Mouse (Mus musculus) forebrain, embryonic 12.5 days (tissue): ENCODE data around the gene Kat7. TPM values are rescaled to one million over a fixed set of nuclear protein-coding genes. Genes with fewer than 3 reads are reported as not detected.

Experiments used
- ATAC-seq: fragments of 200-750 bp; cut with Nextera tagmentation; 2 replicates; pipeline ENCODE4 v1.8.0; 2017; ENCODE audit warnings: moderate TSS enrichment; ENCODE audit not compliant: low FRiP score
- H3K27ac ChIP-seq: fragments of 300-500 bp; sonication (generic); 2 replicates; pipeline ENCODE4 v1.5.1; 2016; ENCODE audit warnings: mild to moderate bottlenecking
- H3K27me3 ChIP-seq: fragments of 300-500 bp; sonication (generic); 2 replicates; pipeline ENCODE4 v1.6.1; 2016; ENCODE audit warnings: mild to moderate bottlenecking
- H3K36me3 ChIP-seq: fragments of 300-500 bp; sonication (generic); replicated peaks from 2 replicates; pipeline ENCODE4 v1.6.1; 2016; ENCODE audit warnings: mild to moderate bottlenecking
- H3K4me1 ChIP-seq: fragments of 300-500 bp; sonication (generic); 2 replicates; pipeline ENCODE4 v1.6.1; 2016
- H3K4me2 ChIP-seq: fragments of 300-500 bp; sonication (generic); 2 replicates; pipeline ENCODE4 v1.6.1; 2016; ENCODE audit warnings: mild to moderate bottlenecking, moderate library complexity
- H3K4me3 ChIP-seq: fragments of 300-500 bp; sonication (generic); replicated peaks from 2 replicates; pipeline ENCODE4 v1.5.1; 2016; ENCODE audit warnings: mild to moderate bottlenecking
- H3K9ac ChIP-seq: fragments of 300-500 bp; sonication (generic); 2 replicates; pipeline ENCODE4 v1.6.1; 2016; ENCODE audit warnings: mild to moderate bottlenecking
- H3K9me3 ChIP-seq: fragments of 300-500 bp; sonication (generic); 2 replicates; pipeline ENCODE4 v1.6.1; 2016
- WGBS: fragments of 180-500 bp; shearing (Covaris S2); methylation state at CpG from one replicate; pipeline ENCODE4 v1.1.7; 2016; 5-methylcytosine and 5-hydroxymethylcytosine counted together
- polyA plus RNA-seq: library from polyadenylated mRNA; unstranded; fragments of >200 nt; fragmentation: Nextera tagmentation; extraction: Ambion mirVana; gene quantifications from 2 replicates; pipeline ENCODE4 v1.2.1, GENCODE M21; 2016

Kat7 gene
- polyA plus RNA-seq, 1 experiment from 2014 or later = 83.9 TPM

DNA sequence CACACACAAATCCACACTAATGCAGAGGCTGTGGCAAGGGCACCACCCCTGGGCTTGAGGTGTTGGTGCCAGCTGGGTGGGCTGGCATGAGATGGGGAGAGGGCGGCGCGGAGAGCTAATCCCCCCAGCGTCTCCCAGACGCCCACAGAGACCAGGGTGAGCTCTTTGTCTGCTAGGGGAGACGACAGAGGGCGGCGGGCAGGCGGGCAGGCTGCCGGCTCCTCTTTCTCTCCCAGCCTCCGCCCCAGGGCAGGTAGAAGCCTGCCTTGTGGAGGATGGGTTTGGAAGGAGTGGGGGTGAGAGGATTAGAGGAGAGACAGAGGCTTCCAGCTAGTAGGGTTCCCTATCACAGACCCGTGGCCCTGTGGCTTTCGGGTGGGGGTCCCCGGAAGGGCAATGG is 63.0 kb downstream of the Kat7 start:
- 22% methylated on average over 14 of the region's 14 CpGs for WGBS
- no peak for ATAC-seq
- H3K27ac ChIP-seq = no peak overlapping the region

DNA sequence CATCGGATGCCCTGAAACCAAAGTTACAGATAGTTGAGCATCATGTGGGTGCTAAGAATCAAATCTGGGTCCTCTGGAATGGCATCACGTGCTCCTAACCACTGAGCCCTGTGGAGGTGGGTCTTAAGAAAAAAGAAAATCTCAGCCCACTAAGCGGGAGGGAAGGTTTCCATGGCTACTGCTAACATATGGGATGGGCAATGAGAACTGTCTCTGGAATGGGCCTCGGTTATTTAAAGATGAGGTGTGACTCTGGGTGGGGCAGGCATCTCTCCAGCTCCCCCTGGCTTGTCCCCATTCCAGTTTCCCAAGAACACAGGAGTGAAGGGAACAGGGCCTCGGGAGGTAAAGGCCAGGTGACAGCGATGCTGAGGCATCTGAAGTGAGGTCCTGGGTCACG is 64.6 kb downstream of the Kat7 start:
- H3K9ac ChIP-seq = no peak overlapping the region
- H3K4me2 ChIP-seq = no peak overlapping the region
- no peak for ATAC-seq
- H3K4me1 ChIP-seq = peaks cover 9% of the 10 kb centered on the region
- no peak overlapping the region for H3K4me3 ChIP-seq
- 76% methylated on average over 7 of the region's 7 CpGs for WGBS
- 0 out of 2 replicates have a peak, but pooled peaks cover 4% of the 10 kb centered on the region for H3K9me3 ChIP-seq
- H3K27ac ChIP-seq = no peak overlapping the region
- no peaks in the 10 kb centered on the region for H3K36me3 ChIP-seq
- peaks cover 12% of the 10 kb centered on the region; the same call in 1 of the 2 replicates for H3K27me3 ChIP-seq

More for the DNA sequence above, 63.0 kb downstream of the Kat7 start:
- Histone ChIP-seq H3K4me1 (peaks cover 9% of the 10 kb centered on the region), H3K9ac (peak overlapping the region; percentile 12; the same call in 1 of the 2 replicates), H3K9me3 (0 out of 2 replicates have a peak, but pooled peaks cover 4% of the 10 kb centered on the region), H3K4me2 (no peak overlapping the region), H3K4me3 (no peak overlapping the region), H3K27me3 (peaks cover 14% of the 10 kb centered on the region; the same call in 1 of the 2 replicates), H3K36me3 (no peaks in the 10 kb centered on the region)

DNA sequence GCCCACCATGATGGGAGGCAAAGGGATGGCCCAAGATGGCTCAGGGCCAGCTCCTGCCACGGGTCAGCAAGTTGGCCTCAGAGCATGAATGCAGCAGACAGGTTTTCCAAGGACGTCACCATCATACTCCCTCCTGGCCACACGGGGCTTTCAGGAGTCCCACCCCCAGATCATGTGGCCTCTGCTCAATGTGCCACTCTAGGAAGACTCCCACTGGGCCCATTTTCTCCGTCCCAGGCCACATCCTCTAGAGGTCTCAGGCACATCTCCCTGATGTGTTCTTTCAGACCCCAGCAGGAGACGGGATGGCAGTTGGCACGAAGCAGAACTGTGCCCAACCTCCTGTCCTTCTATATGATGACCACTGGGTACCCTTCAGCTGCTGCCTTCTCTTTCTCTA is 67.4 kb downstream of the Kat7 start:
- no peak overlapping the region for H3K27ac ChIP-seq
- peaks cover 10% of the 10 kb centered on the region for H3K4me1 ChIP-seq
- no peaks in the 10 kb centered on the region for H3K9me3 ChIP-seq
- H3K4me2 ChIP-seq = no peak overlapping the region
- no peak for ATAC-seq
- no peaks in the 10 kb centered on the region for H3K36me3 ChIP-seq
- no peak overlapping the region for H3K9ac ChIP-seq
- H3K4me3 ChIP-seq = no peak overlapping the region
- 0 out of 2 replicates have a peak, but pooled peaks cover 6% of the 10 kb centered on the region for H3K27me3 ChIP-seq
- 66% methylated on average over 6 of the region's 6 CpGs for WGBS

GRCm38 (mm10) chr11:95238477-95238876 is 71.6 kb downstream of the Kat7 start:
- Histone ChIP-seq H3K4me1 (peaks cover 4% of the 10 kb centered on the region; the same call in 1 of the 2 replicates), H3K27ac (no peak overlapping the region), H3K9ac (no peak overlapping the region), H3K4me2 (no peak overlapping the region), H3K9me3 (no peaks in the 10 kb centered on the region), H3K27me3 (0 out of 2 replicates have a peak, but pooled peaks cover 2% of the 10 kb centered on the region), H3K4me3 (no peak overlapping the region), H3K36me3 (no peaks in the 10 kb centered on the region)
- 78% methylated on average over 6 of the region's 6 CpGs for WGBS
- no peak for ATAC-seq

DNA sequence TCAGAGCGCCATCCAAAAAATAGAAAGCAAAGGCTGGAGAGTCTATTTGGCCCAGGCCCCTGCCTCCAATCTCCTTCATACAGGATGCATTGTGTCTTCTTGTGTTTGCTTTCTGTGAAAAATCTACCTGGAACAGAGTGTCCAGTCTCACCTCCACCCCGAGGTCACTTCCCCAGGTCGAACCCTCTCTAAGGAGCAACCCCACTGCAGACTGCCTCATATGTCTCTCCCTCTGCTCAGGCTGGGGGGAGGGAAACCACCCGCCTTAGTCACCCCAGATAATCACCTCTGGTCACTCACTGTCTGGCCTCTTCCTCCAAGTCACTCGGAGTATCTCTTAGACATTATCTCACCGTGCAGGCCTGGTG is 77.7 kb downstream of the Kat7 start:
- H3K9me3 ChIP-seq = no peaks in the 10 kb centered on the region
- peak overlapping the region; percentile 44; the same call in 1 of the 2 replicates for H3K4me2 ChIP-seq
- peaks cover 27% of the 10 kb centered on the region for H3K27me3 ChIP-seq
- 35% methylated on average over 6 of the region's 6 CpGs for WGBS
- H3K9ac ChIP-seq = no peak overlapping the region
- H3K4me1 ChIP-seq = peaks cover 4% of the 10 kb centered on the region; the same call in 1 of the 2 replicates
- no peaks in the 10 kb centered on the region for H3K36me3 ChIP-seq
- no peak overlapping the region for H3K27ac ChIP-seq
- H3K4me3 ChIP-seq = no peak overlapping the region
- peak; percentile 27 for ATAC-seq

DNA sequence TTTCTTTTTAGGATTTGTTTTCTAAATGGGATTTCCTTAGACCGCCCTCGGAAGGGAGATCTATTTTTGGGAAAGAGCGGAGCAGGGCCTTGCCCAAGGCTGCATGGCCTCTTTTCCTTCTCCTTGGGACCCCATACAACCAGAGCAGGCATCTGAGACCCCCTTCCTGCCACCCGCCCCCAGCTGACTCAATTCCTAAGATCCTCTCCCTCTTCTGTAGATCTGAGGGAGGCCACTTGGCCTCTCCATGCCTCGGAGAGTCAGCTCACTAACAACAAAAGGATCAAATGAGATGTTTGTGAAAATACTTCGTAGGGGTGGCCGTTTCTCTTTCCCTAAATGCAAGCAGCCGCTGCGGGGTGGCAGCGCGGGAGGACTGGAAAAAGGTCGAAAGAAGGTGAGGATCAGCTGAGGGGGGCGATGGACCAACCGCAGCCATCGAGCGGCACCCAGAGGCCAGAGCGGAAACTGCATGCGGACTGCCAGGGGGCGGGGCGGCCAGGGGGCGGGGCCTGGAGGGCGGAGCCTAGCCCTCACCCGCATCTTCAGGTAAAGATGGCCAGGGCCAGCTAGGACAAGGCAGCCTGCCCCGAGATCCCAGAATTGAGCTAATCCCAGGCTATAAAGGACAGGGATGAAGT is 78.2 kb downstream of the Kat7 start:
- WGBS = 7% methylated on average over 24 of the region's 24 CpGs
- ATAC-seq = peak; percentile 69
- Histone ChIP-seq H3K27me3 (peaks cover 32% of the 10 kb centered on the region), H3K36me3 (no peaks in the 10 kb centered on the region), H3K9ac (0 out of 2 replicates have a peak overlapping the region, but pooled peaks have one; percentile 17), H3K27ac (no peak overlapping the region), H3K4me3 (no peak overlapping the region), H3K4me1 (peaks cover 4% of the 10 kb centered on the region; the same call in 1 of the 2 replicates), H3K9me3 (no peaks in the 10 kb centered on the region), H3K4me2 (peak overlapping the region; percentile 44)

- Histone ChIP-seq H3K4me2 (no peak overlapping the region), H3K27ac (no peak overlapping the region), H3K27me3 (peaks cover 67% of the 10 kb centered on the region), H3K4me3 (no peak overlapping the region), H3K9ac (no peak overlapping the region), H3K4me1 (peaks cover 19% of the 10 kb centered on the region), H3K36me3 (no peaks in the 10 kb centered on the region), H3K9me3 (no peaks in the 10 kb centered on the region)
- ATAC-seq = no peak
- 63% methylated on average over 5 of the region's 5 CpGs for whole genome bisulfite sequencing
Measured at GRCm38 (mm10) chr11:95227467-95227866, 82.6 kb downstream of the Kat7 start.

- H3K4me2 ChIP-seq = no peak overlapping the region
- H3K4me1 ChIP-seq = peaks cover 14% of the 10 kb centered on the region
- ATAC-seq = no peak
- H3K9me3 ChIP-seq = no peaks in the 10 kb centered on the region
- H3K9ac ChIP-seq = no peak overlapping the region
- H3K27ac ChIP-seq = no peak overlapping the region
- no peaks in the 10 kb centered on the region for H3K36me3 ChIP-seq
- WGBS = 26% methylated on average over 7 of the region's 7 CpGs
- H3K27me3 ChIP-seq = peaks cover 56% of the 10 kb centered on the region
- H3K4me3 ChIP-seq = no peak overlapping the region
Measured at GRCm38 (mm10) chr11:95225448-95225847, 84.6 kb downstream of the Kat7 start.

Other genes starting within 250 kb of the Kat7 start
- gene Itga3, start 233.4 kb downstream of the Kat7 start, polyA plus RNA-seq = 3.8 and 5.2 TPM in 2 replicates
- gene Dlx3, start 190.1 kb downstream of the Kat7 start, polyA plus RNA-seq = 1.0 and 1.1 TPM in 2 replicates
- 0.20 TPM in 1 of 2 replicates, not detected in the other for gene Dlx4, start 164.0 kb downstream of the Kat7 start, polyA plus RNA-seq
- gene Tac4, start 48.7 kb downstream of the Kat7 start, polyA plus RNA-seq = 0.20 TPM in 1 of 2 replicates, not detected in the other
- 6.0 and 7.8 TPM in 2 replicates for gene Fam117a, start 26.8 kb upstream of the Kat7 start, polyA plus RNA-seq
- gene Slc35b1, start 74.4 kb upstream of the Kat7 start, polyA plus RNA-seq = 126 TPM in 2 replicates
- 193 and 211 TPM in 2 replicates for gene Spop, start 103.8 kb upstream of the Kat7 start, polyA plus RNA-seq
- gene Nxph3, start 204.3 kb upstream of the Kat7 start, polyA plus RNA-seq = 0.57 and 0.87 TPM in 2 replicates